Mouse (Mus musculus) myocyte (in vitro differentiated cells): ENCODE results near the gene Gal3st2b.
"Not testable (repeated sequence)": the region's sequence is repeated elsewhere in the genome, so short reads cannot be mapped to it uniquely, and the experiment has no call there.

Source experiments
- CEBPB ChIP-seq: IDR thresholded peaks from 2 replicates; pipeline ENCODE4 v1.6.1; 2011; ENCODE audit warnings: mild to moderate bottlenecking, moderate library complexity; ENCODE audit not compliant: poor library complexity, insufficient read depth, severe bottlenecking
- E2F4 ChIP-seq: IDR thresholded peaks from one replicate; pipeline ENCODE4 v1.6.1; 2011; ENCODE audit warnings: mild to moderate bottlenecking, control low read depth, moderate library complexity; ENCODE audit not compliant: insufficient read depth
- MAX ChIP-seq: IDR thresholded peaks from one replicate; pipeline ENCODE4 v1.6.1; 2011; ENCODE audit warnings: low read depth, mild to moderate bottlenecking, control low read depth
- MYOD1 ChIP-seq, 3 experiments: IDR thresholded peaks; one replicate each; pipeline ENCODE4 v1.6.1; 2011; ENCODE audit warnings: control low read depth in 2 of 3, low read depth in 2 of 3, mild to moderate bottlenecking in 2 of 3, moderate library complexity in 1 of 3; ENCODE audit not compliant: insufficient read length in 2 of 3, control insufficient read depth in 1 of 3
- MYOG ChIP-seq, 3 experiments: IDR thresholded peaks; one replicate each; pipeline ENCODE4 v1.6.1; 2011; ENCODE audit warnings: control low read depth in 2 of 3, low read depth in 2 of 3, mild to moderate bottlenecking in 2 of 3; ENCODE audit not compliant: insufficient read length in 2 of 3, control insufficient read depth in 1 of 3, insufficient read depth in 1 of 3
- POLR2A ChIP-seq: IDR thresholded peaks from one replicate; pipeline ENCODE4 v1.6.1; 2011; ENCODE audit warnings: low read depth, mild to moderate bottlenecking, control low read depth, moderate library complexity; ENCODE audit not compliant: insufficient read length
- POLR2AphosphoS2 ChIP-seq: IDR thresholded peaks from one replicate; pipeline ENCODE4 v1.6.1; 2011; ENCODE audit warnings: low read depth, control low read depth; ENCODE audit not compliant: insufficient read length
- REST ChIP-seq: IDR thresholded peaks from one replicate; pipeline ENCODE4 v1.6.1; 2011; ENCODE audit warnings: mild to moderate bottlenecking, control low read depth, moderate library complexity; ENCODE audit not compliant: insufficient read depth, insufficient read length
- SRF ChIP-seq: IDR thresholded peaks from one replicate; pipeline ENCODE4 v1.6.1; 2011; ENCODE audit warnings: low read depth; ENCODE audit not compliant: control insufficient read depth, insufficient read length
- TCF12 ChIP-seq: IDR thresholded peaks from one replicate; pipeline ENCODE4 v1.6.1; 2011; ENCODE audit warnings: mild to moderate bottlenecking, control low read depth; ENCODE audit not compliant: poor library complexity, insufficient read depth, severe bottlenecking
- TCF3 ChIP-seq: IDR thresholded peaks from one replicate; pipeline ENCODE4 v1.6.1; 2011; ENCODE audit warnings: low read depth, control low read depth; ENCODE audit not compliant: insufficient read length
- USF1 ChIP-seq: IDR thresholded peaks from one replicate; pipeline ENCODE4 v1.6.1; 2011; ENCODE audit warnings: low read depth, mild to moderate bottlenecking, control low read depth, moderate library complexity

DNA sequence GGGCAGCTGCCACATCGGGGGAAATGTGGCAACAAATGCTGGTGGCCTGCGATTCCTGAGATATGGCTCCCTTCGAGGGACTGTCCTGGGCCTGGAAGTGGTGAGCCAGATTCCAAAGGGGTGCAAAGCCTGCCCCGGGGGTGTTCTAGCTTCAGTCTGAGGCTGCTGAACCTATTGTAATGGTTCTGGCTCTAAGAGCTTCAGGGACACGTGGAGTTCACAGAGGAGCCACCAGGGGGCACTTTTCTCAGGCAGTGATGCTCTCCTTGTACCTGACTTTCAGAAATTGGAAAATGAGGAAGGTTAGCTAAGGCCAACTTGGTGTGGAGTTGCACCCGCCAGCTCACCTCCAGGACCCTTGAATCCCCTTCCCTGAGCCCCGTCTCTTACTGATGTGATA, 60.2 kb downstream of the Gal3st2b start:
- TF ChIP-seq POLR2A; TCF12; MAX; MYOD1 (IDR thresholded peaks at IDR 0.05; ENCODE audit: control insufficient read depth in 1 of 3, insufficient read length in 2 of 3, low read depth in 2 of 3); USF1; MYOG (IDR thresholded peaks at IDR 0.05; ENCODE audit: control insufficient read depth in 1 of 3, insufficient read depth in 1 of 3, insufficient read length in 2 of 3, low read depth in 2 of 3); TCF3; CEBPB; REST; POLR2AphosphoS2; E2F4; SRF: not testable (repeated sequence)
